Mouse (Mus musculus) intestine, embryonic 15.5 days (tissue): ENCODE data around the gene Ccdc159. TPM values are rescaled to one million over a fixed set of nuclear protein-coding genes. Genes with fewer than 3 reads are reported as not detected.

Experiments
- ATAC-seq: fragments of 200-750 bp; cut with Nextera tagmentation; 2 replicates; pipeline ENCODE4 v1.8.0; 2017; ENCODE audit warnings: moderate TSS enrichment, moderate library complexity
- H3K27ac ChIP-seq: fragments of 300-500 bp; sonication (generic); 2 replicates; pipeline ENCODE4 v1.5.1; 2015; ENCODE audit warnings: mild to moderate bottlenecking, inconsistent platforms
- H3K27me3 ChIP-seq: fragments of 300-500 bp; sonication (generic); replicated peaks from 2 replicates; pipeline ENCODE4 v1.6.1; 2015; ENCODE audit warnings: inconsistent platforms
- H3K36me3 ChIP-seq: fragments of 300-500 bp; sonication (generic); 2 replicates; pipeline ENCODE4 v1.6.1; 2015; ENCODE audit warnings: inconsistent platforms
- H3K4me1 ChIP-seq: fragments of 300-500 bp; sonication (generic); replicated peaks from 2 replicates; pipeline ENCODE4 v1.6.1; 2015; ENCODE audit warnings: inconsistent platforms
- H3K4me2 ChIP-seq: fragments of 300-500 bp; sonication (generic); replicated peaks from 2 replicates; pipeline ENCODE4 v1.6.1; 2015; ENCODE audit warnings: mild to moderate bottlenecking, inconsistent platforms
- H3K4me3 ChIP-seq: fragments of 300-500 bp; sonication (generic); replicated peaks from 2 replicates; pipeline ENCODE4 v1.5.1; 2015; ENCODE audit warnings: inconsistent platforms
- H3K9ac ChIP-seq: fragments of 300-500 bp; sonication (generic); 2 replicates; pipeline ENCODE4 v1.6.1; 2015; ENCODE audit warnings: inconsistent platforms
- H3K9me3 ChIP-seq: fragments of 300-500 bp; sonication (generic); 2 replicates; pipeline ENCODE4 v1.6.1; 2016; ENCODE audit warnings: inconsistent platforms
- WGBS: fragments of 180-500 bp; shearing (Covaris S2); methylation state at CpG from one replicate; pipeline ENCODE4 v1.1.7; 2015; 5-methylcytosine and 5-hydroxymethylcytosine counted together
- polyA plus RNA-seq: library from polyadenylated mRNA; unstranded; fragments of >200 nt; fragmentation: Nextera tagmentation; extraction: Ambion mirVana; gene quantifications from 2 replicates; pipeline ENCODE4 v1.2.1, GENCODE M21; 2015

Ccdc159 gene
- polyA plus RNA-seq, 1 experiment from 2014 or later, result 3.1 TPM

DNA sequence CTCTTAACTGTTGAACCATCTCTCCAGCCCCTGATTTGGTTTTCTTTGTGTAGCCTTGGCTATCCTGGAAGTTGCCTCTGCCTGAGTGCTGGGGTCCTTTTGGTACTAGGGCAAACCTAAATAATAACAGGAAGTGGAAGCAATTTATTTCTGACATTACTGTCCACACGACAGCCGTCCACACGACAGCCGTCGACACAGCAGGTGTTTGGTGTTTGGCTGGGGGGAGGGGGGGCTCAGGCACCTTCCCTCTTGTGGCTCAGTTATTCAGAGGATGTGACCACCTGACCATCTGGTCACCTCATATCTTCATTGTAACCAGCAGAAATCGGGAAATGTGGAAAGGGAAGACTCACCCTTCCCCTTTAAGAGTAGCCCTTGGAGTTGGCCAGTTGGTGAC, 41.6 kb downstream of the Ccdc159 start:
- Histone ChIP-seq H3K27ac (no peak overlapping the region), H3K27me3 (0 out of 2 replicates have a peak, but pooled peaks cover 1% of the 10 kb centered on the region), H3K4me2 (no peak overlapping the region), H3K9me3 (no peaks in the 10 kb centered on the region), H3K4me3 (no peak overlapping the region), H3K36me3 (no peaks in the 10 kb centered on the region), H3K4me1 (no peaks in the 10 kb centered on the region), H3K9ac (no peak overlapping the region)
- ATAC-seq, result no peak
- WGBS, result 51% methylated on average over 6 of the region's 6 CpGs

DNA sequence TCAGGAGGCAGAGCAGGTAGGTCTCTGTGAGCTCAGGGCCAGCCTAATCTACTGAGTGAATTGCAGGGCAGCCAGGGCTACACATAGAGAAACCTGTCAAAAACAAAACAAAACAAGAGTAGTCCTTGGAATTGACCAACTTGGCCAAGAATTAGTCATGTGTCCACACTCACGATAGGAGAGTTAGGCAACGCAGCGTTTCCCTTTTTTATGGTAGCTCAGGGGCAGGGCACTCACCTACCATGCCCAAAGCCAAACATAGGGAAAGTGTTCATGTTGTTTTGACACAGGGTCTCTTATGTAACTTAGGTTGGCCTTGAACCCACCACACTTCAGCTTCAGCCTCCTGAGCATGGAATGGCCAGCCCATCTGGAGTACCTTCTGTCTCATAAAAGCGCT, 42.0 kb downstream of the Ccdc159 start:
- Histone ChIP-seq H3K9me3 (no peaks in the 10 kb centered on the region), H3K4me2 (no peak overlapping the region), H3K4me3 (no peak overlapping the region), H3K9ac (no peak overlapping the region), H3K27me3 (no peaks in the 10 kb centered on the region), H3K36me3 (no peaks in the 10 kb centered on the region), H3K4me1 (no peaks in the 10 kb centered on the region), H3K27ac (no peak overlapping the region)
- WGBS, result 88% methylated on average over 4 of the region's 4 CpGs
- no peak for ATAC-seq

DNA sequence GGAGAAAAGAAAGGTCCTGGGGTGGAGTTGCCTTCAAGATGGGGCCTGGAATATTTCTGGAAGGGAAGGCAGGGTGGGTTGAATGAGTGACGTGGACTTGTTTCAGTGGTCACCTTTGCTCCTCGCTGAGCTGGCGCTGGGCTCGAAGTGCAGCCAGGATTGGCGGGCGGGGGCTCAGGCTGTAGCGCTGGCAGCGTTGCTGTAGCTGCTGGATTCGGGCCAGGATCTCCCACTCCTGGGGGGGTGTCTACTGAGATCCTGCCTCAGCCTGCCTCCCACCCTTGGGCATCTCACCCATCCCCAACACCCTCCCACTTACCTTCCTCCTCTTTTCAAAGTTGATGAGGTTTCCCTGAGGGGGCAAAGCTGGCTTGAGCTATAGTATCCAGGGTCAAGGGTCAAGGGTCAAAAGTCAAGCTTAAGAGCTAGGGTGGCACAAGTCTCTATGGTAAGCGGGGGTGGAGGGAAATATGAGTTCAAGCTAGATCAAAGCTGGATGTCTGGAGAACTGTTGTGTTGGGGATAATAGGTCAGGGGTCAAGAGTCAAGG, 49.4 kb downstream of the Ccdc159 start:
- H3K27me3 ChIP-seq, result no peaks in the 10 kb centered on the region
- 80% methylated on average over 10 of the region's 10 CpGs for WGBS
- no peaks in the 10 kb centered on the region for H3K36me3 ChIP-seq
- H3K27ac ChIP-seq, result no peak overlapping the region
- H3K9ac ChIP-seq, result no peak overlapping the region
- no peak for ATAC-seq
- no peak overlapping the region for H3K4me3 ChIP-seq
- H3K4me1 ChIP-seq, result no peaks in the 10 kb centered on the region
- no peaks in the 10 kb centered on the region for H3K9me3 ChIP-seq
- no peak overlapping the region for H3K4me2 ChIP-seq

DNA sequence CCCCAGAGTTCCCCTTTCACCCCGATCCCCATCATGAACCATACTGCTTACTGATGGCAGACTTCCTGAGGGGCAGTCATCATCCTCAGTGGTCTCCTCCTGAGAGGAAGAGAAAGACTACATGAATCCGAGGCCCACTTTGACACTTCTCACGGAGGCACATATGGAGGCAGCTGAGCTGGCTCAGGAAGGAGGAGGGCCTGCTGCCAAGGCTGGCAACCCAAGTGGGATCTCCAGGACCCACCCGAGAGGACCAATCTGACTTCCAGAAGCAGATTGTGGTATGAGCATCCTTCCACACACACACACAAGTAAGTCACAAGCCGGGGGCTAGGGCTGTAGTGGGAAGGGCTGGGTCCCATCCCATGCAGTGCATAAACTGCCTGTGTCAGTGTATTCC, 50.1 kb downstream of the Ccdc159 start:
- no peaks in the 10 kb centered on the region for H3K9me3 ChIP-seq
- no peak overlapping the region for H3K9ac ChIP-seq
- no peak for ATAC-seq
- H3K4me2 ChIP-seq, result no peak overlapping the region
- no peaks in the 10 kb centered on the region for H3K4me1 ChIP-seq
- no peak overlapping the region for H3K4me3 ChIP-seq
- H3K27ac ChIP-seq, result no peak overlapping the region
- 92% methylated on average over 5 of the region's 5 CpGs for WGBS
- H3K27me3 ChIP-seq, result no peaks in the 10 kb centered on the region
- no peaks in the 10 kb centered on the region for H3K36me3 ChIP-seq

DNA sequence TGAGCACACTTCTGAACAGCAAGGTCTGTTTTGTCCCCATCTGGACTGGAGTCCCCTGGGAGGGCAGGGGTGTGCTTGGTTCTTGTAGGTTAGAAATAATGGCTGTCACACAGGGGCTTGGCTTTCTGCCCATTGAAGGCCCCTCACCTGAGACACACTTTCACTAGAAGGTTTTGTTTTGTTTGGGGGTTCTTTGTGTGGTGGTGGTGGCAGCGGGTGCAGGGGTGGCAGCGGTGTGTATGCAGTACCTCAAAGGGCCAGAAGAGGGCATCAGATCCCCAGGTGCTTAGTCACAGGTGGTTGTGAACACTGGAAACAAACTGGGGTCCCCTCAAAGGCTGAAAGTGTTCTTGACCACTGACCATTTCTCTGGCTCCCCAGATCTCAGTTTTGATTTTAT, 50.7 kb downstream of the Ccdc159 start:
- Histone ChIP-seq H3K27ac (no peak overlapping the region), H3K4me2 (no peak overlapping the region), H3K4me1 (no peaks in the 10 kb centered on the region), H3K4me3 (no peak overlapping the region), H3K36me3 (no peaks in the 10 kb centered on the region), H3K27me3 (no peaks in the 10 kb centered on the region), H3K9me3 (no peaks in the 10 kb centered on the region), H3K9ac (no peak overlapping the region)
- WGBS, result 29% methylated on average over 2 of the region's 2 CpGs
- ATAC-seq, result no peak

DNA sequence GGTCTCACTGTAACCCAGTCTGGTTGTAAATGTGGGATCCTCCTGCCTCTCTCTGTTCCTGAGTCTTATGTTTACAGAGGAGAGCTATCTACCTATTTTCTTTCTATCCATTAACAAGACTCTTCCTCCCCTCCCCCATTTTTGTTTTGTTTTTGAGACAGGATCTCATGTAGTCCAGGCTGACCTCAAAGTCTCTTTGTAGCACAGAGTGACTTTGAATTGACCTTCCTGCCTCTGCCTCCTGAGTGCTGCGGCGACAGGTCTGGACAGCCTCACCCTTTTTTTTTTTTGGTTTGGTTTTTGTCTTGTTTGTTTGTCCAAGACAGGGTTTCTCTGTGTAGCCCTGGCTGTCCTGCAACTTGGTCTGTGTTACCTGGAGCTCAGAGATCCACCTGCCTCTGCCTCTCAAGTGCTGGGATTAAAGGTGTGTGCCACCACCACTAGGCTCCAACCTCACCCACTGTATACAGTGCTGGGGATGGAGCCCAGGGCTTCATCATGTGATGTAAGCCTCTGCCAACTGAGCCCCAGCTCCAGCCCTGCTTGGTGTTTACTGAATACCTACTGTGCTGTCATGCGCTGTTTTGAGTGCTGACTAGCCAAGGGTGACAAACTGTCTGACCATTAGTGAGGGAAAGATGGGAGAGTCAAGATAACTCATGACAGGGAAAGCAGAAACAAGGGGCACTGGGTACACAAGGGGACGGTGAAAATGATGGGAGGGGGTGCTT, 51.3 kb downstream of the Ccdc159 start:
- ATAC-seq, result no peak
- H3K36me3 ChIP-seq, result no peaks in the 10 kb centered on the region
- no peak overlapping the region for H3K27ac ChIP-seq
- no peak overlapping the region for H3K9ac ChIP-seq
- WGBS, result 87% methylated on average over 4 of the region's 4 CpGs
- no peaks in the 10 kb centered on the region for H3K4me1 ChIP-seq
- no peak overlapping the region for H3K4me2 ChIP-seq
- no peak overlapping the region for H3K4me3 ChIP-seq
- no peaks in the 10 kb centered on the region for H3K9me3 ChIP-seq
- no peaks in the 10 kb centered on the region for H3K27me3 ChIP-seq

DNA sequence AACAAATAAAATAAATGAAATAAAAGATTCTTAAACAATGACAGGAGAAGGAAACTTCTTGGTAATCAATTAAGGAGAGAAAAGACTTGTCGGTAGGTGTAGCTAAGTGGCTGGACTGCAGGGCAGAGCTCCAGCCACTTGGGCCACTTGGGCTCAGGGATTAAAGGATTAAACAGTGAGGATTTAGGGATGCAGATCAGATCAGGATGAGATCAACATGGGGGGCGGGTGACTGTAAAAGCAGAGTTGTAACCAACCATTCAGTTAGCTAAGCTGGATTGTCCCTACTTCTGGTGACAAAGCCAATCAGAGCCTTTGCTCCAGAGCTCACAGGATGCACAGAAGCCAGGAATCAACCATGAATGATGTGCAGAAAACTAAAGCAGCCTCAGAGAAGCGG, 56.6 kb downstream of the Ccdc159 start:
- Histone ChIP-seq H3K27me3 (peaks cover 25% of the 10 kb centered on the region), H3K9ac (no peak overlapping the region), H3K4me3 (no peak overlapping the region), H3K9me3 (no peaks in the 10 kb centered on the region), H3K27ac (no peak overlapping the region), H3K36me3 (no peaks in the 10 kb centered on the region), H3K4me2 (no peak overlapping the region), H3K4me1 (peaks cover 11% of the 10 kb centered on the region)
- no peak for ATAC-seq
- 44% methylated on average over 3 of the region's 3 CpGs for WGBS

Other genes starting within 250 kb of the Ccdc159 start
- 76.7 and 81.2 TPM in 2 replicates for gene Ldlr, start 204.0 kb upstream of the Ccdc159 start, polyA plus RNA-seq
- 94.2 and 107 TPM in 2 replicates for gene Spc24, start 167.2 kb upstream of the Ccdc159 start, polyA plus RNA-seq
- 16.3 and 16.7 TPM in 2 replicates for gene Kank2, start 128.7 kb upstream of the Ccdc159 start, polyA plus RNA-seq
- 8.2 and 12.0 TPM in 2 replicates for gene Angptl8, start 92.0 kb upstream of the Ccdc159 start, polyA plus RNA-seq
- 26.9 and 30.7 TPM in 2 replicates for gene Dock6, start 74.8 kb upstream of the Ccdc159 start, polyA plus RNA-seq
- gene Rab3d, start 9.3 kb upstream of the Ccdc159 start, polyA plus RNA-seq, result 34.6 and 41.9 TPM in 2 replicates
- 71.7 and 81.7 TPM in 2 replicates for gene Tmem205, start 85 bp downstream of the Ccdc159 start, polyA plus RNA-seq
- 6.9 and 7.0 TPM in 2 replicates for gene Plppr2, start 9.6 kb downstream of the Ccdc159 start, polyA plus RNA-seq
- 5.2 and 5.7 TPM in 2 replicates for gene Swsap1, start 28.3 kb downstream of the Ccdc159 start, polyA plus RNA-seq
- 4.0 and 4.3 TPM in 2 replicates for gene Epor, start 36.0 kb downstream of the Ccdc159 start, polyA plus RNA-seq
- gene Rgl3, start 62.0 kb downstream of the Ccdc159 start, polyA plus RNA-seq, result 1.6 and 1.7 TPM in 2 replicates
- 0.25 and 0.50 TPM in 2 replicates for gene Ccdc151, start 75.2 kb downstream of the Ccdc159 start, polyA plus RNA-seq
- 105 and 122 TPM in 2 replicates for gene Prkcsh, start 75.3 kb downstream of the Ccdc159 start, polyA plus RNA-seq
- gene Elavl3, start 124.6 kb downstream of the Ccdc159 start, polyA plus RNA-seq, result 2.8 and 2.9 TPM in 2 replicates
- gene Gm49318, start 143.8 kb downstream of the Ccdc159 start, polyA plus RNA-seq, result not detected in 2 replicates
- 9.7 and 10.6 TPM in 2 replicates for gene Zfp653, start 143.9 kb downstream of the Ccdc159 start, polyA plus RNA-seq
- 44.4 and 50.0 TPM in 2 replicates for gene Ecsit, start 158.0 kb downstream of the Ccdc159 start, polyA plus RNA-seq
- 281 and 303 TPM in 2 replicates for gene Cnn1, start 171.7 kb downstream of the Ccdc159 start, polyA plus RNA-seq
- 143 and 157 TPM in 2 replicates for gene Elof1, start 189.7 kb downstream of the Ccdc159 start, polyA plus RNA-seq
- gene Acp5, start 208.2 kb downstream of the Ccdc159 start, polyA plus RNA-seq, result 39.0 and 49.8 TPM in 2 replicates
- gene Pigyl, start 229.4 kb downstream of the Ccdc159 start, polyA plus RNA-seq, result 88.6 and 90.0 TPM in 2 replicates